Mouse (Mus musculus) lung, postnatal 0 days (tissue): ENCODE measurements at regions not wholly inside any gene's neighbourhood (a gene's known extent, or its start where the extent isn't known, plus 50 kb on each side); places are given as distances from the start of the nearest gene placed in this dataset.
A peak's percentile ranks its signal among the peaks of the same experiment; 100 is the strongest.

Source experiments
- CTCF ChIP-seq: IDR thresholded peaks from 2 replicates; pipeline ENCODE4 v1.5.1; 2016; ENCODE audit warnings: antibody characterized with exemption, mild to moderate bottlenecking
- EP300 ChIP-seq: IDR thresholded peaks from 2 replicates; pipeline ENCODE4 v1.6.1; 2016; ENCODE audit warnings: antibody characterized with exemption, mild to moderate bottlenecking, control low read depth

DNA sequence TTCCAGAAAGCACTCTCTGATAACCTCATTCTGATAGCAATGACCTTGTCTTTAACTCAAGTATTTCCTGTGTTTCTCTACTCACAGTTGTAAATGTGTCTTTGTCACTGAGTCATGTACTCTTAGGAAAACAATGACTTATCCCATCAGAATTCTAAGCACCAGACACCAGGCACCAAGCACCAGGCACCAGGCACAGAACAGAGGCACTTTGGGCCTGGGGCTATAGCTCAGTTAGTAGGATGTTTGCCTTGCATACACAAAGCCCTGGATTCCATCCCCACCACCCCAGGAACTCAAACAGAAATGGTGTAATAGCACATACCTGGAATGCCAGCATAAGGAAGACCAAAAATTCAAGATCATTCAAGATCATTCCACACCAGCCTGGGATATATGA lies 196.5 kb downstream of the Zfp462 start:
- TF ChIP-seq CTCF = no peak
- peak; percentile 22; the same call in 1 of the 2 replicates for TF ChIP-seq EP300
